Mouse (Mus musculus): ENCODE data around the gene Macrod2.

GRCm38 (mm10) chr2:140670457-140670856, 275.3 kb downstream of the Macrod2 start:
- TF ChIP-seq CTCF (IDR thresholded peaks at IDR 0.05; ENCODE audit: borderline replicate concordance, insufficient read depth, low read depth, low read length): no peak
- TF ChIP-seq POLR2A (IDR thresholded peaks at IDR 0.05; ENCODE audit: borderline replicate concordance, insufficient read depth, low read length): no peak

Measured in cerebellum, adult 2 months (tissue).